Mouse (Mus musculus) CH12.LX (cell line): ENCODE measurements at regions not wholly inside any gene's neighbourhood (a gene's known extent, or its start where the extent isn't known, plus 50 kb on each side); places are given as distances from the start of the nearest gene placed in this dataset.

ENCODE experiments used
- DNase-seq: peaks from one replicate; pipeline ENCODE4 v3.0.0-alpha.2; 2013; ENCODE audit errors: extremely low read depth
- H3K27ac ChIP-seq: 2 replicates; pipeline ENCODE4 v1.5.1; 2012; ENCODE audit warnings: low read depth, mild to moderate bottlenecking, control low read depth, moderate library complexity; ENCODE audit not compliant: insufficient read depth
- H3K27me3 ChIP-seq: replicated peaks from 2 replicates; pipeline ENCODE3; 2012; ENCODE audit warnings: inconsistent platforms
- H3K36me3 ChIP-seq, 2 experiments: replicated peaks in 1 of 2; 2 replicates each; pipeline versions ENCODE3 to v1.6.1; 2012; ENCODE audit warnings: inconsistent platforms in 1 of 2, low read length in 1 of 2, mild to moderate bottlenecking in 1 of 2, mixed read lengths in 1 of 2, moderate library complexity in 1 of 2; ENCODE audit not compliant: control insufficient read depth in 1 of 2, insufficient read depth in 1 of 2
- H3K4me1 ChIP-seq, 2 experiments: 2 replicates each; pipeline ENCODE4 v1.6.1; 2012; ENCODE audit warnings: inconsistent platforms in 1 of 2, moderate library complexity in 1 of 2; ENCODE audit not compliant: insufficient read depth in 2 of 2, control insufficient read depth in 1 of 2
- H3K4me2 ChIP-seq: 2 replicates; pipeline ENCODE4 v1.6.1; 2012; ENCODE audit warnings: low read depth, mild to moderate bottlenecking, control low read depth; ENCODE audit not compliant: poor library complexity, insufficient read depth, severe bottlenecking
- H3K4me3 ChIP-seq, 3 experiments: fragments of 150-350 bp in 1 of 3; sonication (generic) in 1 of 3; replicated peaks in 1 of 3; 2 replicates each; pipeline versions ENCODE3 to v1.5.1; 2011 to 2012; ENCODE audit warnings: low read depth in 2 of 3, low read length in 2 of 3, mild to moderate bottlenecking in 2 of 3, moderate library complexity in 2 of 3, control low read depth in 1 of 3, improper control_type of control experiment in 1 of 3, inconsistent platforms in 1 of 3, mixed read lengths in 1 of 3; ENCODE audit not compliant: poor library complexity in 1 of 3
- H3K79me2 ChIP-seq: replicated peaks from 2 replicates; pipeline ENCODE4 v1.6.1; 2012; ENCODE audit warnings: mild to moderate bottlenecking, moderate library complexity; ENCODE audit not compliant: control insufficient read depth, poor library complexity, insufficient read depth, severe bottlenecking; ENCODE audit errors: extremely low read depth
- H3K9ac ChIP-seq: 2 replicates; pipeline ENCODE4 v1.6.1; 2012; ENCODE audit warnings: low read depth, mild to moderate bottlenecking, control low read depth, moderate library complexity; ENCODE audit not compliant: insufficient read depth
- H3K9me3 ChIP-seq: replicated peaks from 2 replicates; pipeline ENCODE3; 2012; ENCODE audit warnings: low read length, inconsistent platforms, mixed read lengths
- CHD2 ChIP-seq: IDR thresholded peaks from 2 replicates; pipeline ENCODE4 v1.6.1; 2011; ENCODE audit warnings: low read length, improper control_type of control experiment
- E2F4 ChIP-seq: IDR thresholded peaks from 2 replicates; pipeline ENCODE4 v1.6.1; 2011; ENCODE audit warnings: low read depth, low read length, improper control_type of control experiment; ENCODE audit not compliant: insufficient replicate concordance
- ELF1 ChIP-seq: IDR thresholded peaks from 2 replicates; pipeline ENCODE4 v1.6.1; 2014; ENCODE audit warnings: low read depth, mild to moderate bottlenecking, inconsistent platforms, low read length, improper control_type of control experiment
- EP300 ChIP-seq: IDR thresholded peaks from 2 replicates; pipeline ENCODE4 v1.6.1; 2011; ENCODE audit warnings: low read length, improper control_type of control experiment
- GABPA ChIP-seq: IDR thresholded peaks from 2 replicates; pipeline ENCODE4 v1.6.1; 2012; ENCODE audit warnings: low read depth, low read length, improper control_type of control experiment, inconsistent platforms; ENCODE audit not compliant: insufficient replicate concordance
- JUN ChIP-seq: IDR thresholded peaks from 2 replicates; pipeline ENCODE4 v1.6.1; 2011; ENCODE audit warnings: low read depth, mild to moderate bottlenecking, low read length, improper control_type of control experiment, moderate library complexity; ENCODE audit not compliant: insufficient read depth
- JUND ChIP-seq: conservative IDR thresholded peaks from 2 replicates; pipeline ENCODE4 v1.6.1; 2011; ENCODE audit warnings: low read depth, low read length, improper control_type of control experiment
- MEF2A ChIP-seq: IDR thresholded peaks from 2 replicates; pipeline ENCODE4 v1.6.1; 2014; ENCODE audit warnings: low read depth, mild to moderate bottlenecking, inconsistent platforms, low read length, improper control_type of control experiment, borderline replicate concordance
- MYC ChIP-seq: IDR thresholded peaks from 2 replicates; pipeline ENCODE4 v1.6.1; 2011; ENCODE audit warnings: low read depth, mild to moderate bottlenecking, improper control_type of control experiment, low read length
- NRF1 ChIP-seq: IDR thresholded peaks from 2 replicates; pipeline ENCODE4 v1.6.1; 2014; ENCODE audit warnings: low read depth, mild to moderate bottlenecking, inconsistent platforms, low read length, improper control_type of control experiment, moderate library complexity
- PAX5 ChIP-seq: IDR thresholded peaks from 2 replicates; pipeline ENCODE4 v1.6.1; 2012; ENCODE audit warnings: low read length, inconsistent platforms, mixed read lengths
- SMC3 ChIP-seq: IDR thresholded peaks from 2 replicates; pipeline ENCODE4 v1.6.1; 2011; ENCODE audit warnings: low read depth, low read length, improper control_type of control experiment
- TCF12 ChIP-seq: IDR thresholded peaks from 2 replicates; pipeline ENCODE4 v1.6.1; 2014; ENCODE audit warnings: low read depth, mild to moderate bottlenecking, inconsistent platforms, low read length, improper control_type of control experiment
- UBTF ChIP-seq: IDR thresholded peaks from 2 replicates; pipeline ENCODE4 v1.6.1; 2012; ENCODE audit warnings: low read depth, mild to moderate bottlenecking, inconsistent platforms, low read length, improper control_type of control experiment, moderate library complexity
- USF1 ChIP-seq: IDR thresholded peaks from 2 replicates; pipeline ENCODE4 v1.6.1; 2014; ENCODE audit warnings: low read depth, mild to moderate bottlenecking, inconsistent platforms, low read length, improper control_type of control experiment
- USF2 ChIP-seq: conservative IDR thresholded peaks from 2 replicates; pipeline ENCODE4 v1.6.1; 2011; ENCODE audit warnings: low read depth, low read length, improper control_type of control experiment
- ZC3H11A ChIP-seq: IDR thresholded peaks from 2 replicates; pipeline ENCODE4 v1.6.1; 2012; ENCODE audit warnings: low read depth, mild to moderate bottlenecking, inconsistent platforms, low read length, improper control_type of control experiment
- ZNF384 ChIP-seq: IDR thresholded peaks from 2 replicates; pipeline ENCODE4 v1.6.1; 2012; ENCODE audit warnings: low read depth, low read length, improper control_type of control experiment, inconsistent platforms
- dilution Hi-C: fragments of 300-500 bp; cut with MboI; formaldehyde crosslinking; loops from 2 replicates; pipeline ENCODE4 v1.14.3; 2020; ENCODE audit warnings: low sequenced_read_pairs; ENCODE audit not compliant: extremely low pct_unique_long_range_greater_than_20kb, extremely low pct_ligation_motif_present
- in situ Hi-C: fragments of 300-500 bp; cut with MboI; formaldehyde crosslinking; loops from 3 replicates; pipeline ENCODE4 v1.14.3; 2019; ENCODE audit warnings: low sequenced_read_pairs, low pct_ligation_motif_present, low pct_unique_long_range_greater_than_20kb, mixed read lengths

DNA sequence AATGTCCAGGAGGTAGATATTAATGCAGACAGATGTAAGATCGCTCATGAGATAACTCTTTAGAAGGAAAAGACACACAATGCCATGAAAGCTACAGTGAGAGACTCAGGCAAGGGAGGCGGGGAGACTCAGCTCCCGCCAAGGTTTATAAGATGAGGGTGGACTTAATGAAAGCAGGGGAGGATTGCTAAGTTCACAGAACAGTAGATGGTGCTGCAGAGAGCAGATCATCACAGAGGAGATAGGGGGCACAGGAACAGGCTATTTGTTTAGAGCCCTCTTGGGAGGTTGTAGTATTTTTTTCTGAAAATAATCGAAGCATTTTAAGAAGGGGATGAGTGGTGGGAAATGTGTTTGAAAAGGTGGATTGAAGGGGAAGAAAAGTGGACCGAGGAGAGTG lies 144.6 kb upstream of the Nlrp1b start:
- Histone ChIP-seq H3K27me3 (peaks cover 58% of the 10 kb centered on the region), H3K9me3 (no peaks in the 10 kb centered on the region), H3K4me2 (no peak overlapping the region), H3K79me2 (no peaks in the 10 kb centered on the region), H3K4me1 (no peaks in the 10 kb centered on the region), H3K9ac (no peak overlapping the region), H3K4me3 (no peak overlapping the region), H3K27ac (no peak overlapping the region), H3K36me3 (no peaks in the 10 kb centered on the region)
- in situ Hi-C loops = no loop called here
- no peak for TF ChIP-seq EP300
- TF ChIP-seq UBTF = no peak
- no peak for TF ChIP-seq CHD2
- no peak for TF ChIP-seq MYC
- TF ChIP-seq E2F4 = no peak
- TF ChIP-seq USF1 = no peak
- no peak for TF ChIP-seq USF2
- DNase-seq = no peak
- dilution Hi-C loops = no loop called here

GRCm38 (mm10) chr11:71388411-71388810 lies 157.9 kb upstream of the Nlrp1b start:
- Histone ChIP-seq H3K4me2 (no peak overlapping the region), H3K9me3 (no peaks in the 10 kb centered on the region), H3K4me1 (no peaks in the 10 kb centered on the region), H3K79me2 (no peaks in the 10 kb centered on the region), H3K36me3 (no peaks in the 10 kb centered on the region), H3K4me3 (no peak overlapping the region), H3K27ac (no peak overlapping the region), H3K9ac (no peak overlapping the region), H3K27me3 (peaks cover 66% of the 10 kb centered on the region)
- DNase-seq = no peak
- dilution Hi-C loops (no loop called here), in situ Hi-C loops (no loop called here)
- TF ChIP-seq SMC3 = no peak
- no peak for TF ChIP-seq PAX5
- TF ChIP-seq ZNF384 = no peak
- TF ChIP-seq NRF1 = no peak
- TF ChIP-seq ELF1 = no peak
- TF ChIP-seq MEF2A = no peak
- no peak for TF ChIP-seq CHD2
- TF ChIP-seq ZC3H11A = no peak
- TF ChIP-seq JUN = no peak

DNA sequence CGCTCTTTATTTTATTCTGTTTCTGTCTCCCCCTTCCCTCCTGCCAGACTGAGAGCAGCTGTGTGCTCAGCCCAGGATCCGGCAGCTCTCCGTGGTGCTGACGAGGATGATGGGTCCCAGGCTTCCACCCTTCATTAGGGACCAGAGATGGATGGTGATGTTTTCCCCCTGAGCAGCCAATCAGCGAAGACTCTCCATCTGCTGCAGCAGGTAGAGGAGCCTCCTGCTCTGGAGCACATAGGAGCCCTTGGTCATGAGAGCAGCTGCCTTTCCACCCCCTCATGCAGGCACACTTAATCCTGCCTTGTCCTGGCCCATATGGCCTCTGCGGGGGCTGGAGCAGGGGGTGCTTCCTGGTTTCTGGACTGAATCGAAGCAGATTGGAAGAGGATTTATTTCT lies 159.1 kb upstream of the Nlrp1b start:
- DNase-seq = no peak
- Histone ChIP-seq H3K4me3 (no peak overlapping the region), H3K9ac (no peak overlapping the region), H3K27me3 (peaks cover 78% of the 10 kb centered on the region), H3K4me1 (no peaks in the 10 kb centered on the region), H3K9me3 (no peaks in the 10 kb centered on the region), H3K79me2 (no peaks in the 10 kb centered on the region), H3K27ac (no peak overlapping the region), H3K4me2 (no peak overlapping the region), H3K36me3 (no peaks in the 10 kb centered on the region)
- in situ Hi-C loops = no loop called here
- dilution Hi-C loops = no loop called here
- TF ChIP-seq GABPA = no peak
- TF ChIP-seq TCF12 = no peak
- no peak for TF ChIP-seq EP300
- TF ChIP-seq JUND = no peak
- TF ChIP-seq USF1 = no peak
- no peak for TF ChIP-seq UBTF
